Mouse (Mus musculus) neural tube, embryonic 13.5 days (tissue): ENCODE measurements at regions not wholly inside any gene's neighbourhood (a gene's known extent, or its start where the extent isn't known, plus 50 kb on each side); places are given as distances from the start of the nearest gene placed in this dataset.

Source experiments
- ATAC-seq: fragments of 200-750 bp; cut with Nextera tagmentation; 2 replicates; pipeline ENCODE4 v1.8.0; 2017; ENCODE audit warnings: low read depth, mild to moderate bottlenecking, moderate TSS enrichment, moderate library complexity
- H3K27ac ChIP-seq: fragments of 300-500 bp; sonication (generic); replicated peaks from 2 replicates; pipeline ENCODE4 v1.5.1; 2015; ENCODE audit warnings: moderate library complexity, mild to moderate bottlenecking, inconsistent platforms
- H3K27me3 ChIP-seq: fragments of 300-500 bp; sonication (generic); 2 replicates; pipeline ENCODE4 v1.6.1; 2015; ENCODE audit warnings: mild to moderate bottlenecking, inconsistent platforms
- H3K36me3 ChIP-seq: fragments of 300-500 bp; sonication (generic); 2 replicates; pipeline ENCODE4 v1.6.1; 2015; ENCODE audit warnings: mild to moderate bottlenecking, inconsistent platforms
- H3K4me1 ChIP-seq: fragments of 300-500 bp; sonication (generic); replicated peaks from 2 replicates; pipeline ENCODE4 v1.6.1; 2015; ENCODE audit warnings: inconsistent platforms
- H3K4me2 ChIP-seq: fragments of 300-500 bp; sonication (generic); 2 replicates; pipeline ENCODE4 v1.6.1; 2015; ENCODE audit warnings: inconsistent platforms, mild to moderate bottlenecking, moderate library complexity
- H3K4me3 ChIP-seq: fragments of 300-500 bp; sonication (generic); 2 replicates; pipeline ENCODE4 v1.5.1; 2015; ENCODE audit warnings: mild to moderate bottlenecking, inconsistent platforms
- H3K9ac ChIP-seq: fragments of 300-500 bp; sonication (generic); 2 replicates; pipeline ENCODE4 v1.6.1; 2015; ENCODE audit warnings: moderate library complexity, mild to moderate bottlenecking, inconsistent platforms
- H3K9me3 ChIP-seq: fragments of 300-500 bp; sonication (generic); 2 replicates; pipeline ENCODE4 v1.6.1; 2016; ENCODE audit warnings: inconsistent platforms
- WGBS: fragments of 180-500 bp; shearing (Covaris S2); methylation state at CpG from one replicate; pipeline ENCODE4 v1.1.7; 2015; 5-methylcytosine and 5-hydroxymethylcytosine counted together

- Histone ChIP-seq H3K4me3 (no peak overlapping the region), H3K9me3 (no peaks in the 10 kb centered on the region), H3K4me2 (no peak overlapping the region), H3K27ac (no peak overlapping the region), H3K27me3 (no peaks in the 10 kb centered on the region), H3K36me3 (no peaks in the 10 kb centered on the region), H3K9ac (no peak overlapping the region), H3K4me1 (no peaks in the 10 kb centered on the region)
- ATAC-seq = no peak
- WGBS = 63% methylated on average over 7 of the region's 7 CpGs
These were observed 70.4 kb upstream of the Rap1b start for GRCm38 (mm10) chr10:117916280-117916679.

- no peaks in the 10 kb centered on the region for H3K27me3 ChIP-seq
- no peak overlapping the region for H3K4me2 ChIP-seq
- ATAC-seq = no peak
- no peaks in the 10 kb centered on the region for H3K4me1 ChIP-seq
- H3K9me3 ChIP-seq = no peaks in the 10 kb centered on the region
- 85% methylated on average over 2 of the region's 2 CpGs for WGBS
- H3K9ac ChIP-seq = no peak overlapping the region
- no peak overlapping the region for H3K4me3 ChIP-seq
- no peaks in the 10 kb centered on the region for H3K36me3 ChIP-seq
- no peak overlapping the region for H3K27ac ChIP-seq
These were observed 72.0 kb upstream of the Rap1b start for GRCm38 (mm10) chr10:117917870-117918269.

- H3K4me2 ChIP-seq = no peak overlapping the region
- no peaks in the 10 kb centered on the region for H3K27me3 ChIP-seq
- H3K9ac ChIP-seq = no peak overlapping the region
- H3K27ac ChIP-seq = no peak overlapping the region
- H3K4me1 ChIP-seq = no peaks in the 10 kb centered on the region
- H3K36me3 ChIP-seq = no peaks in the 10 kb centered on the region
- no peaks in the 10 kb centered on the region for H3K9me3 ChIP-seq
- H3K4me3 ChIP-seq = no peak overlapping the region
- ATAC-seq = no peak
- 82% methylated on average over 8 of the region's 8 CpGs for WGBS
These were observed 72.8 kb upstream of the Rap1b start for GRCm38 (mm10) chr10:117918616-117919015.

- no peak overlapping the region for H3K4me2 ChIP-seq
- H3K9me3 ChIP-seq = no peaks in the 10 kb centered on the region
- H3K4me3 ChIP-seq = no peak overlapping the region
- H3K9ac ChIP-seq = no peak overlapping the region
- H3K4me1 ChIP-seq = no peaks in the 10 kb centered on the region
- no peaks in the 10 kb centered on the region for H3K27me3 ChIP-seq
- ATAC-seq = no peak
- 92% methylated on average over 7 of the region's 7 CpGs for WGBS
- no peaks in the 10 kb centered on the region for H3K36me3 ChIP-seq
- H3K27ac ChIP-seq = no peak overlapping the region
These were observed 73.5 kb upstream of the Rap1b start for GRCm38 (mm10) chr10:117919186-117919941.

- Histone ChIP-seq H3K4me2 (no peak overlapping the region), H3K9me3 (no peaks in the 10 kb centered on the region), H3K27ac (no peak overlapping the region), H3K9ac (no peak overlapping the region), H3K27me3 (no peaks in the 10 kb centered on the region), H3K36me3 (no peaks in the 10 kb centered on the region), H3K4me1 (no peaks in the 10 kb centered on the region), H3K4me3 (no peak overlapping the region)
- 94% methylated on average over 7 of the region's 7 CpGs for WGBS
- no peak for ATAC-seq
These were observed 79.4 kb upstream of the Rap1b start for GRCm38 (mm10) chr10:117925186-117925585.

GRCm38 (mm10) chr10:117925611-117926555 is 80.0 kb upstream of the Rap1b start:
- Histone ChIP-seq H3K9ac (no peak overlapping the region), H3K36me3 (no peaks in the 10 kb centered on the region), H3K27ac (no peak overlapping the region), H3K4me3 (no peak overlapping the region), H3K4me1 (no peaks in the 10 kb centered on the region), H3K27me3 (no peaks in the 10 kb centered on the region), H3K4me2 (no peak overlapping the region), H3K9me3 (no peaks in the 10 kb centered on the region)
- 93% methylated on average over 31 of the region's 31 CpGs for WGBS
- ATAC-seq = no peak

GRCm38 (mm10) chr10:117928998-117929397 is 83.2 kb upstream of the Rap1b start:
- H3K9me3 ChIP-seq = no peaks in the 10 kb centered on the region
- no peaks in the 10 kb centered on the region for H3K4me1 ChIP-seq
- no peak overlapping the region for H3K4me3 ChIP-seq
- 56% methylated on average over 5 of the region's 5 CpGs for WGBS
- no peak for ATAC-seq
- no peaks in the 10 kb centered on the region for H3K36me3 ChIP-seq
- no peaks in the 10 kb centered on the region for H3K27me3 ChIP-seq
- no peak overlapping the region for H3K9ac ChIP-seq
- no peak overlapping the region for H3K4me2 ChIP-seq
- H3K27ac ChIP-seq = no peak overlapping the region

GRCm38 (mm10) chr10:117934797-117935196 is 89.0 kb upstream of the Rap1b start:
- 82% methylated on average over 9 of the region's 9 CpGs for WGBS
- Histone ChIP-seq H3K4me1 (peaks cover 7% of the 10 kb centered on the region), H3K9me3 (no peaks in the 10 kb centered on the region), H3K27me3 (no peaks in the 10 kb centered on the region), H3K4me3 (no peak overlapping the region), H3K9ac (no peak overlapping the region), H3K36me3 (no peaks in the 10 kb centered on the region), H3K4me2 (no peak overlapping the region), H3K27ac (no peak overlapping the region)
- ATAC-seq = no peak

- WGBS = 73% methylated on average over 8 of the region's 8 CpGs
- H3K27me3 ChIP-seq = no peaks in the 10 kb centered on the region
- H3K4me1 ChIP-seq = peaks cover 24% of the 10 kb centered on the region
- H3K9me3 ChIP-seq = no peaks in the 10 kb centered on the region
- no peak for ATAC-seq
- no peak overlapping the region for H3K4me3 ChIP-seq
- H3K9ac ChIP-seq = no peak overlapping the region
- H3K36me3 ChIP-seq = no peaks in the 10 kb centered on the region
- H3K4me2 ChIP-seq = no peak overlapping the region
- no peak overlapping the region for H3K27ac ChIP-seq
These were observed 92.9 kb upstream of the Rap1b start for GRCm38 (mm10) chr10:117938717-117939116.

GRCm38 (mm10) chr10:117940441-117941265 is 94.8 kb upstream of the Rap1b start:
- H3K9me3 ChIP-seq = no peaks in the 10 kb centered on the region
- 53% methylated on average over 10 of the region's 10 CpGs for WGBS
- H3K27ac ChIP-seq = peak overlapping the region; percentile 59
- H3K27me3 ChIP-seq = no peaks in the 10 kb centered on the region
- peak overlapping the region; percentile 21; the same call in 1 of the 2 replicates for H3K4me2 ChIP-seq
- H3K4me3 ChIP-seq = no peak overlapping the region
- no peaks in the 10 kb centered on the region for H3K36me3 ChIP-seq
- no peak for ATAC-seq
- H3K9ac ChIP-seq = no peak overlapping the region
- H3K4me1 ChIP-seq = peaks cover 24% of the 10 kb centered on the region

GRCm38 (mm10) chr10:117941266-117941651 is 95.4 kb upstream of the Rap1b start:
- peak overlapping the region; percentile 21; the same call in 1 of the 2 replicates for H3K4me2 ChIP-seq
- no peak for ATAC-seq
- peaks cover 24% of the 10 kb centered on the region for H3K4me1 ChIP-seq
- 58% methylated on average over 3 of the region's 3 CpGs for WGBS
- no peak overlapping the region for H3K9ac ChIP-seq
- H3K27ac ChIP-seq = peak overlapping the region; percentile 59
- no peaks in the 10 kb centered on the region for H3K36me3 ChIP-seq
- H3K27me3 ChIP-seq = no peaks in the 10 kb centered on the region
- no peak overlapping the region for H3K4me3 ChIP-seq
- H3K9me3 ChIP-seq = no peaks in the 10 kb centered on the region
